Mouse (Mus musculus) liver, embryonic 11.5 days (tissue): ENCODE data around the gene Cxcl14. TPM values are rescaled to one million over a fixed set of nuclear protein-coding genes. Genes with fewer than 3 reads are reported as not detected.

Experiments
- polyA plus RNA-seq: library from polyadenylated mRNA; unstranded; fragments of >200 nt; fragmentation: Nextera tagmentation; extraction: Ambion mirVana; gene quantifications from 2 replicates; pipeline ENCODE4 v1.2.1, GENCODE M21; 2014

Gene Cxcl14
- polyA plus RNA-seq, 1 experiment from 2014 or later = 5.9 TPM

Other genes starting within 250 kb of the Cxcl14 start
- 230 and 233 TPM in 2 replicates for gene H2afy, start 160.2 kb downstream of the Cxcl14 start, polyA plus RNA-seq
- gene Tifab, start 117.7 kb downstream of the Cxcl14 start, polyA plus RNA-seq = 1.9 and 2.2 TPM in 2 replicates
- gene Neurog1, start 44.4 kb downstream of the Cxcl14 start, polyA plus RNA-seq = not detected in 2 replicates
- not detected in 2 replicates for gene Gm3045, start 130.0 kb upstream of the Cxcl14 start, polyA plus RNA-seq
- 0.18 and 0.37 TPM in 2 replicates for gene Slc25a48, start 141.8 kb upstream of the Cxcl14 start, polyA plus RNA-seq
- not detected in 2 replicates for gene Il9, start 185.7 kb upstream of the Cxcl14 start, polyA plus RNA-seq
- 1.2 and 1.3 TPM in 2 replicates for gene Fbxl21, start 225.9 kb upstream of the Cxcl14 start, polyA plus RNA-seq